Mouse (Mus musculus) CD4-positive, CD25-positive, alpha-beta regulatory T cell, adult 2 months (primary cell): ENCODE results near the gene Magel2.

ENCODE experiments used
- DNase-seq: peaks from one replicate; pipeline ENCODE4 v3.0.0-alpha.2; 2012; ENCODE audit warnings: low read depth, low spot score

Magel2 gene

DNA sequence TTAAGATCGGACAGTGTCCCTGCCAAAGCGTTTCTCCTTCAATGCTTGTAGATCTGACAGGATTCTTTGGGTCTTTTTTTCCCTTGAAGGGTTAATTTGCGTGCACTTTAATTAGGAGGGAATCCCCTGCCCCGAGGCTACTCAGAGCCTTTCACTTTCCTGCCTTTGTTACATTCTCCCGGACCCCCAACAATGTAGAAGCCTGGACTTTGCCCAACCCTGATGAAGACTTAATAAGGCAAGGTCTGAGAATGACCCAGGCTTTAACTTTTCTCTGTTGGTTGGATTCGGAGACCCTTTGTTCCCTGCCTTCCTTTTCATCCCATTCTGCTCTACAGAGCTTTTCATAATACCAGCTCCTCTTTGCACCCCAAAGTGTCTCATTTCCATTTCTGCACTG lies 43.8 kb downstream of the Magel2 start:
- no peak for DNase-seq

DNA sequence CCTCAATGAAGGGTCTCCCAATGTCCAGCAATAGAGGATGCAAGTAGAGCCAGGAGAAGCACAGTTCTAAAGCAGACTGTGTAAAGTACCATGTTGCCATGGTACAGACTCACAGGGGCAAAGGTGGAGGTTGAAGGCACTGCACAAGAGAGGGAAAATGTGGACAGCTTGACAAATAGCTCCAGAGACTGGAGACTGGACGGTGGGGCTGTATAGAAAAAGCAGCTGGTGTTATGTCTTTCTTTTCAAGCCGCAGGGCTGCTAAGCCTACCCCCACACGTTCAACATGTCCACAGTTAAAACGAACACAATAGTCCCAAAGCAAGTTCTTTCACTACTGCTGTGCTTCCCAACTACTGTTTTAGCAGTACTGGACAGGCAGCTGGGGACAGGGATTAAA lies 46.4 kb downstream of the Magel2 start:
- DNase-seq: no peak

DNA sequence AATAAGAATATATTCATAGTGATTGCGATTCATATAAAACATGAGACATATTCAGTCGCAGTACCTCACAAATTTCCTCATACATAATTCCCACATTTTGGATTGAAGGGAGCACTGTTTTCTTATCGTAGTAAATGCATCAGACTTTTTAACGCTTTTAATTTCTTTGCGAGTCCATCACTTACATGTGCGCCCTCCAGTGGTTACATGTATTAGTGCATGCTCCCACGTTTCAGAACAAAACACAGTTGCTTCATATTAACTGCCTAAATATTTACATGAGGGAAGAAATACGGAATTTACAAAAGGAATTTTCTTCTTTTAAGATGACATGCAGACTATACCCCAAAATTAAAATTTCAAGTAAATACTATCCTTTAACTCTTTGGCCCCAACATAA lies 51.5 kb downstream of the Magel2 start:
- peak; percentile 3 for DNase-seq
